Mouse (Mus musculus): ENCODE measurements around the gene Ccdc146.

Ccdc146 gene

GRCm38 (mm10) chr5:21263202-21264055, 161.0 kb downstream of the Ccdc146 start:
- no peak for DNase-seq

- peak in 1 of 2 experiments; percentile 5 for DNase-seq
These were observed 163.2 kb downstream of the Ccdc146 start for GRCm38 (mm10) chr5:21261202-21261844.

GRCm38 (mm10) chr5:21260746-21261145, 163.7 kb downstream of the Ccdc146 start:
- DNase-seq = no peak

- no peak for DNase-seq
These were observed 166.7 kb downstream of the Ccdc146 start for GRCm38 (mm10) chr5:21257806-21258205.

GRCm38 (mm10) chr5:21257126-21257525, 167.4 kb downstream of the Ccdc146 start:
- no peak for DNase-seq

- DNase-seq = no peak
These were observed 168.8 kb downstream of the Ccdc146 start for GRCm38 (mm10) chr5:21255551-21256132.

- DNase-seq = no peak
These were observed 169.5 kb downstream of the Ccdc146 start for GRCm38 (mm10) chr5:21254731-21255525.

GRCm38 (mm10) chr5:21248834-21249233, 175.6 kb downstream of the Ccdc146 start:
- no peak for DNase-seq

GRCm38 (mm10) chr5:21247916-21248315, 176.6 kb downstream of the Ccdc146 start:
- no peak for DNase-seq

- DNase-seq = no peak
These were observed 177.7 kb downstream of the Ccdc146 start for GRCm38 (mm10) chr5:21246794-21247193.

- no peak for DNase-seq
These were observed 179.2 kb downstream of the Ccdc146 start for GRCm38 (mm10) chr5:21245241-21245640.

GRCm38 (mm10) chr5:21244575-21244974, 179.9 kb downstream of the Ccdc146 start:
- no peak for DNase-seq
